In genomic region chr13:54079782-54080759, GRCm38 (mm10) we compare ENCODE assay signal across 11 mouse cellular contexts. TPM values are rescaled to one million over a fixed set of nuclear protein-coding genes. Genes with fewer than 3 reads are reported as not detected.
DNase-seq lines count a peak whose midpoint lies in the region; ATAC-seq lines count a peak whose summit lies in the region.
"Had no signal": no experiment of that assay in that cellular context is flagged by ENCODE, and none has a peak within 500 bp of the region (broad histone marks: within the 10 kb centered on the region; RNA-seq: fewer than 3 reads in every experiment).

No protein-coding gene starts in this region.

- peak; percentile 30 for DNase-seq in adrenal gland, postnatal 10 days
- no peak for DNase-seq in adrenal gland, adult (ENCODE audit: inconsistent age in 2 of 2, low spot score in 1 of 2)
- DNase-seq in kidney, adult 11 months = peak; percentile 53
- DNase-seq in layer of hippocampus, adult 11-12 months (ENCODE audit: low spot score) = no peak
- no peak for DNase-seq in gastrocnemius, adult 18-20 months (ENCODE audit: low spot score)
- DNase-seq: thymus, postnatal 4 days had no signal

- no peaks in the 10 kb centered on the region for H3K4me1 ChIP-seq in kidney, embryonic 14.5 days (ENCODE audit: control insufficient read depth, insufficient read depth, low read length)
- peaks cover 13% of the 10 kb centered on the region; the same call in 1 of the 2 replicates for H3K4me1 ChIP-seq in embryonic facial prominence, embryonic 12.5 days
- peaks cover 63% of the 10 kb centered on the region for H3K4me1 ChIP-seq in liver, embryonic 15.5 days (replicated peaks)

- no peak overlapping the region for H3K9ac ChIP-seq in kidney, embryonic 14.5 days (ENCODE audit: low read depth, low read length)
- H3K9ac ChIP-seq in embryonic facial prominence, embryonic 12.5 days = no peak overlapping the region
- H3K9ac ChIP-seq in liver, embryonic 15.5 days = no peak overlapping the region
- H3K9ac ChIP-seq: neural tube, embryonic 13.5 days had no signal

- H3K27me3 ChIP-seq in kidney, embryonic 14.5 days (ENCODE audit: control insufficient read depth, insufficient read depth, low read length) = no peaks in the 10 kb centered on the region
- no peaks in the 10 kb centered on the region for H3K27me3 ChIP-seq in embryonic facial prominence, embryonic 12.5 days
- no peaks in the 10 kb centered on the region for H3K27me3 ChIP-seq in liver, embryonic 15.5 days
- H3K27me3 ChIP-seq: neural tube, embryonic 13.5 days; Patski had no signal

- H3K9me3 ChIP-seq in kidney, embryonic 14.5 days (ENCODE audit: control insufficient read depth, low read length) = no peaks in the 10 kb centered on the region
- H3K9me3 ChIP-seq in embryonic facial prominence, embryonic 12.5 days = no peaks in the 10 kb centered on the region
- H3K9me3 ChIP-seq in liver, embryonic 15.5 days (replicated peaks) = no peaks in the 10 kb centered on the region
- H3K9me3 ChIP-seq: neural tube, embryonic 13.5 days had no signal

- no peak overlapping the region for H3K27ac ChIP-seq in kidney, embryonic 14.5 days (ENCODE audit: low read depth, low read length)
- H3K27ac ChIP-seq in embryonic facial prominence, embryonic 12.5 days = peak overlapping the region; percentile 11; the same call in 1 of the 2 replicates
- peak overlapping the region; percentile 19; the same call in 1 of the 2 replicates for H3K27ac ChIP-seq in liver, embryonic 15.5 days (replicated peaks)
- H3K27ac ChIP-seq: neural tube, embryonic 13.5 days had no signal

- no peak overlapping the region for H3K4me3 ChIP-seq in kidney, embryonic 14.5 days (ENCODE audit: low read length)
- no peak overlapping the region for H3K4me3 ChIP-seq in embryonic facial prominence, embryonic 12.5 days
- no peak overlapping the region for H3K4me3 ChIP-seq in liver, embryonic 15.5 days (replicated peaks)
- H3K4me3 ChIP-seq: neural tube, embryonic 13.5 days had no signal

- H3K4me2 ChIP-seq in kidney, embryonic 14.5 days (replicated peaks; ENCODE audit: low read depth, low read length) = no peak overlapping the region
- no peak overlapping the region for H3K4me2 ChIP-seq in embryonic facial prominence, embryonic 12.5 days (replicated peaks)
- H3K4me2 ChIP-seq in liver, embryonic 15.5 days = no peak overlapping the region
- H3K4me2 ChIP-seq: neural tube, embryonic 13.5 days had no signal

- WGBS in kidney, embryonic 14.5 days = 73% methylated on average over 12 of the region's 12 CpGs
- 65% methylated on average over 12 of the region's 12 CpGs for WGBS in embryonic facial prominence, embryonic 12.5 days
- WGBS in liver, embryonic 15.5 days (ENCODE audit: insufficient replicate concordance) = 51% methylated on average over 12 of the region's 12 CpGs

- H3K36me3 ChIP-seq in kidney, embryonic 14.5 days (ENCODE audit: control insufficient read depth, insufficient read depth, low read length) = peaks cover under 1% of the 10 kb centered on the region; the same call in 1 of the 2 replicates
- H3K36me3 ChIP-seq in embryonic facial prominence, embryonic 12.5 days = no peaks in the 10 kb centered on the region
- peaks cover 12% of the 10 kb centered on the region for H3K36me3 ChIP-seq in liver, embryonic 15.5 days (replicated peaks)
- H3K36me3 ChIP-seq: neural tube, embryonic 13.5 days had no signal

- ATAC-seq in kidney, embryonic 14.5 days (ENCODE audit: low FRiP score, low TSS enrichment) = no peak
- no peak for ATAC-seq in embryonic facial prominence, embryonic 12.5 days (ENCODE audit: insufficient number of reproducible peaks, insufficient read depth, low FRiP score, low TSS enrichment)
- ATAC-seq in liver, embryonic 15.5 days (ENCODE audit: insufficient read depth) = no peak
- ATAC-seq: Patski had no signal

RNA-seq across cellular contexts. Expression of gene Sfxn1, which starts 8.4 kb away (rescaled TPM):
- 10 to 100 TPM; 59.7 to 67.2 TPM for total RNA-seq in adrenal gland, postnatal 10 days (2021)
- 109 and 110 TPM in 2 replicates for polyA plus RNA-seq in kidney, embryonic 14.5 days (2014; fragmentation: Nextera tagmentation; extraction: Ambion mirVana)
- polyA plus RNA-seq in embryonic facial prominence, embryonic 12.5 days (2016; fragmentation: Nextera tagmentation; extraction: Ambion mirVana) = 67.0 and 67.1 TPM in 2 replicates
- 54.8 and 56.2 TPM in 2 replicates for polyA plus RNA-seq in liver, embryonic 15.5 days (2015; fragmentation: Nextera tagmentation; extraction: Ambion mirVana)
- 1 to 10 TPM; 1.4 to 1.6 TPM for total RNA-seq in gastrocnemius, adult 18-20 months (2021)

RNA-seq across cellular contexts. Expression of gene Drd1, which starts 24.6 kb away (rescaled TPM):
- total RNA-seq in adrenal gland, postnatal 10 days (2021) = under 1 TPM; 0.27 to 0.66 TPM
- polyA plus RNA-seq in kidney, embryonic 14.5 days (2014; fragmentation: Nextera tagmentation; extraction: Ambion mirVana) = 0.05 and 0.16 TPM in 2 replicates
- polyA plus RNA-seq in embryonic facial prominence, embryonic 12.5 days (2016; fragmentation: Nextera tagmentation; extraction: Ambion mirVana) = 0.20 and 0.22 TPM in 2 replicates
- not detected in 2 replicates for polyA plus RNA-seq in liver, embryonic 15.5 days (2015; fragmentation: Nextera tagmentation; extraction: Ambion mirVana)
- total RNA-seq in gastrocnemius, adult 18-20 months (2021) = under 1 TPM; 0.07 to 0.48 TPM

Comparison
In these comparisons a context has a peak if more than half of its experiments do, and no peak if none do; other contexts are left out.
1. DNase-seq: peak in adrenal gland, postnatal 10 days (single experiment) and kidney, adult 11 months (single experiment); none in adrenal gland, adult (0 of 2), layer of hippocampus, adult 11-12 months (single experiment) and gastrocnemius, adult 18-20 months (single experiment).